Comparison of ENCODE assay signal across 8 mouse cellular contexts in genomic region chr2:153740500-153741436, GRCm38 (mm10). TPM values are rescaled to one million over a fixed set of nuclear protein-coding genes. Genes with fewer than 3 reads are reported as not detected.
DNase-seq lines count a peak whose midpoint lies in the region; ATAC-seq lines count a peak whose summit lies in the region.

Mapre1 (plus strand) TSS chr2:153741274.

- peak; percentile 97 for ATAC-seq in inflammation-experienced regulatory T-cells, adult 6 months
- peak; percentile 96 for ATAC-seq in megakaryocyte-erythroid progenitor cell, adult 5-6 weeks (replicated peaks; ENCODE audit: low FRiP score, low TSS enrichment, poor library complexity, severe bottlenecking)

- intact Hi-C loops in gastrocnemius, postnatal 14 days (cut with DNase I; ENCODE audit: low total_unique reads), result no loop called here
- intact Hi-C loops in left cerebral cortex, postnatal 10 days (cut with DNase I), result no loop called here

- peak; percentile 100 for DNase-seq in adrenal gland, adult (ENCODE audit: inconsistent age in 2 of 2, low spot score in 1 of 2)
- peak; percentile 100 for DNase-seq in embryo, embryonic 10.5 days (ENCODE audit: low spot score)
- DNase-seq in gastrocnemius, postnatal 14 days, result peak; percentile 100
- peak; percentile 99 to 100 for DNase-seq in left cerebral cortex, postnatal 10 days (ENCODE audit: extremely low spot score in 1 of 2, low spot score in 2 of 2)
- DNase-seq in right cerebral cortex, postnatal 25 days, result peak; percentile 100
- peak; percentile 100 for DNase-seq in urinary bladder, postnatal 4 days (ENCODE audit: low spot score in 2 of 2)

RNA-seq across cellular contexts. Expression of gene Mapre1, which starts in this region (rescaled TPM):
- total RNA-seq in gastrocnemius, postnatal 14 days (2021), result 10 to 100 TPM; 53.2 to 63.9 TPM
- 100 to 1,000 TPM; 267 to 340 (median 269) TPM for polyA plus RNA-seq in inflammation-experienced regulatory T-cells, adult 6 months (2017; shearing (Covaris generic))
- 100 to 1,000 TPM; 183 to 200 TPM for total RNA-seq in left cerebral cortex, postnatal 10 days (2021)
- 109 and 127 TPM in 2 replicates for total RNA-seq in megakaryocyte-erythroid progenitor cell, adult 5-6 weeks (2014; fragmentation: Nextera tagmentation)
- total RNA-seq in megakaryocyte-erythroid progenitor cell, adult 5-6 weeks (2017), result 243 and 279 TPM in 2 replicates

Comparison
In these comparisons a context has a peak if more than half of its experiments do, and no peak if none do; other contexts are left out.
1. Peak in every context shown above with its lines: DNase-seq and ATAC-seq.